Mouse (Mus musculus): ENCODE measurements around the gene Tepp. TPM values are rescaled to one million over a fixed set of nuclear protein-coding genes. Genes with fewer than 3 reads are reported as not detected.

The Tepp gene
- polyA plus RNA-seq, 1 experiment from 2014 or later, result not detected

GRCm38 (mm10) chr8:95352871-95353866 is 42.8 kb downstream of the Tepp start:
- Histone ChIP-seq H3K4me1 (ENCODE audit: control insufficient read depth, insufficient read depth, low read length) (peaks cover 9% of the 10 kb centered on the region), H3K9me3 (ENCODE audit: control insufficient read depth, low read length) (no peaks in the 10 kb centered on the region), H3K9ac (ENCODE audit: low read length) (peak overlapping the region; percentile 94), H3K4me3 (ENCODE audit: low read depth, low read length) (peak overlapping the region; percentile 81), H3K27ac (ENCODE audit: low read depth, low read length) (peak overlapping the region; percentile 83), H3K36me3 (ENCODE audit: control insufficient read depth, insufficient read depth, low read length) (no peaks in the 10 kb centered on the region; the same call in 1 of the 2 replicates), H3K27me3 (ENCODE audit: control insufficient read depth, insufficient read depth, low read length) (peaks cover 4% of the 10 kb centered on the region; the same call in 1 of the 2 replicates), H3K4me2 (ENCODE audit: low read depth) (peak overlapping the region; percentile 92)
- ATAC-seq (ENCODE audit: insufficient read depth, low FRiP score, low TSS enrichment), result peak; percentile 62
- WGBS, result 3% methylated on average over 60 of the region's 62 CpGs
- peak; percentile 77 for DNase-seq (ENCODE audit: low spot score)

DNA sequence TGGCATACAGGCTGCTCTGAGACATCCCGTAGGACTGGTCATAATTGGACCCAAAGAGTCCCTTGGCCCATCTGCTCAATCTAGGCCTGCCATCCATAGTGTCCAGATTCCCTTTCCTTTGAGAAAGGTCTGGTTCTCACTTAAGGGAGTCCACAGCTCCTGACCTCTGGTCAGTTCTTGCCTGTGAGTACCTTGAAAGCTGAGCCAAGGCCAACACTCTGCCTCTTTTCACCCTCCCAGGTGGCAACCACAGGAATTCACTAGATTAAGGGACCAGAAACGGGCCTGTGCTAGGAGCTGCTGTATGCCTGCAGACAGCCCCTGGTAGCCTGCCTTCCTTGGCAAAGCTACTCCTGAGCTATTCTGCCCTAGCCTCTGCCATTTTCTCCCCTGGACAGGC is 44.2 kb downstream of the Tepp start:
- Histone ChIP-seq H3K9ac (ENCODE audit: low read length) (no peak overlapping the region), H3K4me1 (ENCODE audit: control insufficient read depth, insufficient read depth, low read length) (peaks cover 9% of the 10 kb centered on the region), H3K4me2 (ENCODE audit: low read depth) (no peak overlapping the region), H3K4me3 (ENCODE audit: low read depth, low read length) (no peak overlapping the region), H3K36me3 (ENCODE audit: control insufficient read depth, insufficient read depth, low read length) (no peaks in the 10 kb centered on the region; the same call in 1 of the 2 replicates), H3K27ac (ENCODE audit: low read depth, low read length) (no peak overlapping the region), H3K9me3 (ENCODE audit: control insufficient read depth, low read length) (no peaks in the 10 kb centered on the region), H3K27me3 (ENCODE audit: control insufficient read depth, insufficient read depth, low read length) (peaks cover 4% of the 10 kb centered on the region; the same call in 1 of the 2 replicates)
- WGBS, result 95% methylated on average over 2 of the region's 2 CpGs
- DNase-seq (ENCODE audit: low spot score), result no peak
- no peak for ATAC-seq (ENCODE audit: insufficient read depth, low FRiP score, low TSS enrichment)

DNA sequence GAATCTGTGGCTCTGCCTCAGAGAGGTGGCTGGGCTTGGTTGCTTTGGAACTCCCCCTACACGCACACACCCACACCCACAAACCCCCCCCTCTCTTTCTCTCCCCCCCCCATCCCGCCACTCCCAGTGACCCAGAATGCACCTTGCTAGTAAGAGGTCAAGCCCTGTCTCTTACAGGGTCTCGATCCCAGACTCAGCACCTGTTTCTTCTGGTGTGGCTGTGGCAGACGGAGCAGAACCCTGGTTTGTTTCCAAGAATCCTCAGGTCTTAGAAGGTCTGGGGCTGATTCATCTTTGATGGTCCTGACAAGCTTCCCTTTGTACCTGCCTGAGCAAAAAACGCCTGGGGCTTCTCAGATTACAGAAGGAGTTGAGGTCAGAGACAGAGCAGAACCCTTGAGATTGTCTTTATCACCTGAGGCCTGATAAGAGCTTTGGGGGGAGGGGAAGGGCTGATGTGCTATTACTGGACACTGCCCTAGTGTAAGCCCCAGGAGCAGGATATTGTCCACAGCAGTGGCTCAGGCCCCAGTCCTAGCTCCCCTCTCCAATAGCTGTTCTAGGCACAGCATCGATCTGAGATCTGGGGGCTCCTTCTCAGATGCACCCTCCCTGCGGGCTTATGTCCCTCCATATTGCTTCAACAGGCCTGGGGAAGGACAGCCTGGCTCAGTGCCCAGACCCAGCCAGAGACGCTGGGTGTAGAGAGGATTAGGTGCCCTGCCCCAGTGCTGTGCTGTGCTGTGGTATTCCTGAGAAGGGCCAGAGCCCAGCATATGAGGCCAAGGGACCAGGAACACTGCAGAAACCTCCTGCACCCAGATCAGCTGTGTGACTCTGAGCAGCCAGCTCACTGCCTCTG is 48.4 kb downstream of the Tepp start:
- Histone ChIP-seq H3K4me1 (ENCODE audit: control insufficient read depth, insufficient read depth, low read length) (peaks cover 8% of the 10 kb centered on the region; the same call in 1 of the 2 replicates), H3K9me3 (ENCODE audit: control insufficient read depth, low read length) (no peaks in the 10 kb centered on the region), H3K4me3 (ENCODE audit: low read depth, low read length) (no peak overlapping the region), H3K27ac (ENCODE audit: low read depth, low read length) (no peak overlapping the region), H3K36me3 (ENCODE audit: control insufficient read depth, insufficient read depth, low read length) (no peaks in the 10 kb centered on the region; the same call in 1 of the 2 replicates), H3K27me3 (ENCODE audit: control insufficient read depth, insufficient read depth, low read length) (no peaks in the 10 kb centered on the region), H3K9ac (ENCODE audit: low read length) (no peak overlapping the region), H3K4me2 (ENCODE audit: low read depth) (no peak overlapping the region)
- no peak for DNase-seq (ENCODE audit: low spot score)
- WGBS, result 65% methylated on average over 7 of the region's 8 CpGs
- ATAC-seq (ENCODE audit: insufficient read depth, low FRiP score, low TSS enrichment), result no peak

GRCm38 (mm10) chr8:95360181-95361015 is 50.0 kb downstream of the Tepp start:
- 61% methylated on average over 7 of the region's 7 CpGs for WGBS
- no peak for ATAC-seq (ENCODE audit: insufficient read depth, low FRiP score, low TSS enrichment)

DNA sequence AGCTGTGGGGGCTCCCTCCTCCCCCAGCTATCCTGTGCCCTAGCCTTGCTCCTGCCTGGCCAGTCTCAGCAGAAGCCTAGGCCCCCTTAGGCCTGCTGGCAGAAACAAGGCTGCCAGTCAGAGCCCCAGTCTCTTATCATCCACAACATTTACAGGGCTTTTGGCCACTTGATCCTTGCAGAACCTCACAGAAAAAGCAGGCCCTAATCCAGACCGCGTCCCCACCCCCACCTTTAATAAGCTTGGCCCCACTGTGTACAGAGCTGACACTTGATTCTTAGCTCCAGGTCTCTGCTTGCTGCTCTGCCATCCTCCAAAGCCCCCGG is 50.6 kb downstream of the Tepp start:
- no peak overlapping the region for H3K4me3 ChIP-seq (ENCODE audit: low read depth, low read length)
- no peak overlapping the region for H3K9ac ChIP-seq (ENCODE audit: low read length)
- 0 out of 2 replicates have a peak, but pooled peaks cover 3% of the 10 kb centered on the region for H3K4me1 ChIP-seq (ENCODE audit: control insufficient read depth, insufficient read depth, low read length)
- H3K27ac ChIP-seq (ENCODE audit: low read depth, low read length), result no peak overlapping the region
- 94% methylated on average over 3 of the region's 3 CpGs for WGBS
- no peaks in the 10 kb centered on the region for H3K9me3 ChIP-seq (ENCODE audit: control insufficient read depth, low read length)
- H3K4me2 ChIP-seq (ENCODE audit: low read depth), result no peak overlapping the region
- no peaks in the 10 kb centered on the region for H3K36me3 ChIP-seq (ENCODE audit: control insufficient read depth, insufficient read depth, low read length)
- DNase-seq (ENCODE audit: low spot score) (no peak), ATAC-seq (ENCODE audit: insufficient read depth, low FRiP score, low TSS enrichment) (no peak)
- no peaks in the 10 kb centered on the region for H3K27me3 ChIP-seq (ENCODE audit: control insufficient read depth, insufficient read depth, low read length)

More at GRCm38 (mm10) chr8:95360181-95361015, 50.0 kb downstream of the Tepp start:
- Histone ChIP-seq H3K4me2 (ENCODE audit: low read depth) (no peak overlapping the region), H3K27ac (ENCODE audit: low read depth, low read length) (no peak overlapping the region), H3K9me3 (ENCODE audit: control insufficient read depth, low read length) (no peaks in the 10 kb centered on the region), H3K4me3 (ENCODE audit: low read depth, low read length) (no peak overlapping the region), H3K27me3 (ENCODE audit: control insufficient read depth, insufficient read depth, low read length) (no peaks in the 10 kb centered on the region), H3K9ac (ENCODE audit: low read length) (no peak overlapping the region), H3K36me3 (ENCODE audit: control insufficient read depth, insufficient read depth, low read length) (no peaks in the 10 kb centered on the region), H3K4me1 (ENCODE audit: control insufficient read depth, insufficient read depth, low read length) (0 out of 2 replicates have a peak, but pooled peaks cover 3% of the 10 kb centered on the region)
- DNase-seq (ENCODE audit: low spot score), result no peak

GRCm38 (mm10) chr8:95362272-95362671 is 51.9 kb downstream of the Tepp start:
- Histone ChIP-seq H3K27me3 (ENCODE audit: control insufficient read depth, insufficient read depth, low read length) (no peaks in the 10 kb centered on the region), H3K9ac (ENCODE audit: low read length) (no peak overlapping the region), H3K36me3 (ENCODE audit: control insufficient read depth, insufficient read depth, low read length) (no peaks in the 10 kb centered on the region), H3K4me1 (ENCODE audit: control insufficient read depth, insufficient read depth, low read length) (0 out of 2 replicates have a peak, but pooled peaks cover 3% of the 10 kb centered on the region), H3K27ac (ENCODE audit: low read depth, low read length) (no peak overlapping the region), H3K4me2 (ENCODE audit: low read depth) (no peak overlapping the region), H3K9me3 (ENCODE audit: control insufficient read depth, low read length) (no peaks in the 10 kb centered on the region), H3K4me3 (ENCODE audit: low read depth, low read length) (no peak overlapping the region)
- 81% methylated on average over 6 of the region's 6 CpGs for WGBS
- DNase-seq (ENCODE audit: low spot score) (no peak), ATAC-seq (ENCODE audit: insufficient read depth, low FRiP score, low TSS enrichment) (no peak)

- 0 out of 2 replicates have a peak, but pooled peaks cover 3% of the 10 kb centered on the region for H3K4me1 ChIP-seq (ENCODE audit: control insufficient read depth, insufficient read depth, low read length)
- no peaks in the 10 kb centered on the region for H3K9me3 ChIP-seq (ENCODE audit: control insufficient read depth, low read length)
- H3K36me3 ChIP-seq (ENCODE audit: control insufficient read depth, insufficient read depth, low read length), result no peaks in the 10 kb centered on the region; the same call in 1 of the 2 replicates
- H3K4me3 ChIP-seq (ENCODE audit: low read depth, low read length), result no peak overlapping the region
- H3K27ac ChIP-seq (ENCODE audit: low read depth, low read length), result no peak overlapping the region
- no peak overlapping the region for H3K4me2 ChIP-seq (ENCODE audit: low read depth)
- H3K27me3 ChIP-seq (ENCODE audit: control insufficient read depth, insufficient read depth, low read length), result no peaks in the 10 kb centered on the region
- WGBS, result 97% methylated on average over 2 of the region's 2 CpGs
- ATAC-seq (ENCODE audit: insufficient read depth, low FRiP score, low TSS enrichment) (no peak), DNase-seq (ENCODE audit: low spot score) (no peak)
- H3K9ac ChIP-seq (ENCODE audit: low read length), result no peak overlapping the region
These were observed 53.5 kb downstream of the Tepp start for GRCm38 (mm10) chr8:95363849-95364248.

Data from neural tube, embryonic 11.5 days (tissue).